Mouse (Mus musculus): Measurements from ENCODE around the gene Olfr1509.
"Not testable (repeated sequence)": the region's sequence is repeated elsewhere in the genome, so short reads cannot be mapped to it uniquely, and the experiment has no call there.

Olfr1509 gene

DNA sequence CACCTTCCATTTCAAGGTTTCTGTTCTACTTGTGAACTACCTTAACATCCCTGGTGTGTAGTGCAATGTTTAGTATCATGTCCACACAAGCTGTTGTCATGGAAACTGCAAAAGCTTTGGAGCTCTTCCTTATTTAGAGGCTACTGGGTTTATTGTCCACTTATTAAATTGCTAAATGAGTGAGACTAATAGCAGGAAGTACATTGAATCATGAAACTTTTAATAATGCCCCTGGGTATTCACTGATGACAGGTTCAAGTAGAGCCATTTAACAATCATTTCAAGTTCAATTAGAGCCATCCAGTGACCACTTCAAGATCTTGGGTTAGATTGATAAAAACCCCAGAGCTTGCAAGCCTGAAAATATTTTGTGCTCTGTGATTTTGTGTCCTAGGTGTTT, at the start of gene Olfr1509:
Gene Olfr1509, plus strand, starts transcription at position 301 of the 400 bp plus-strand sequence.
- DNase-seq (ENCODE audit: low spot score in 2 of 2) = no peak

DNA sequence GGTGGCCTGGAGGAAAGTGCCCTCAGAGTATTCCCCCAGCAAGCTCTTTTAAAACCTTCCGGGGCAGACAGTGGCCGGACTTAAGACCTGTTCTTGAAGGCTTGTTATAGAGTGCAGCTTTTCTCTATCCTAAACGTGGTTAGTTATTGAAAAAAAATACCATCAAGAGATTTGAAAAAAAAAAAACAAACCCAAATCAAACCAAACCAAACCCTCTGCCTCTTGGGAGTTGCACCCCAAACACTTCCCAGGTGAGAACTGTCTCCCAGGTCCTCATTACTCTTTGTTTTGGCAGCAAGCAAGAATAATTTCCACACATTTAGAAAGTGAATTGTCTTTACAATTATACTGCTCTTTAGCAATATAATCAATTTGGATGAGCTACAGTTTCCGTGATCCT, 45.5 kb upstream of the Olfr1509 start, which contains the start of gene Olfr1511:
Gene Olfr1511, minus strand, starts transcription at position 101 of the 400 bp plus-strand sequence.
- no peak for DNase-seq (ENCODE audit: low spot score in 2 of 2)

DNA sequence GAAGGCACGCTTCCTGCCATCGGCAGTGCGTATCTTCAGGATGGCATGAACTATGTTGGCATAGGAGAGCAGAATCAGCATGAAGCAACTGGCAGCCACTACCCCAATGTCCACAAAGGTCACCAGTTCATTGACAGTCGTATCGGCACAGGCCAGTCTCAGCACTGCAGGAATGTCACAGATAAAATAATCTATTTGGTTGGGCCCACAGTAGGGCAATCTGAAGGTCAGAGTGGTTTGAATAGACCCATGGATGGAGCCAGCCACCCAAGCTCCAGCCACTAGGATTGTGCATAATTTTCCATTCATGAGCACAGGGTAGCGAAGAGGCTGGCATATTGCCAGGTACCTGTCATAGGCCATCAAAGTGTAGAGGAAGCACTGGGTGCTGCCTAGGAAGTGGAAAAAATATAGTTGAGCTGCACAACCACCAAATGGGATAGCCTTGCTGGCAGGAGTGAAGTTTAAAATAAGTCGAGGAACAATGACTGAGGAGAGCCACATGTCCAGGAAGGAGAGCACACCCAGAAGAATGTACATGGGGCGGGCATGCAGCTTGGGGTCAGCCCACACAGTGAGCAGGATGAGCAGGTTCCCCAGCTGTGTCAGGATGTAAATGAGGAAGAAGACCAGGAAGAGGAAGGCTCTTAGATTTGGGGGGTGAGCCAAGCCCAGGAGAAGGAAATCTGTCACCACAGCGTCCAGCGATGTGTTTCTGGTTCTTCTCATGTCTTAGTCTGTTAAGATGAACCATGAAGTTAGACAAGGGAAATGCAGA, 32.5 kb upstream of the Olfr1509 start:
- DNase-seq (ENCODE audit: low spot score in 2 of 2) = not testable (repeated sequence)

DNA sequence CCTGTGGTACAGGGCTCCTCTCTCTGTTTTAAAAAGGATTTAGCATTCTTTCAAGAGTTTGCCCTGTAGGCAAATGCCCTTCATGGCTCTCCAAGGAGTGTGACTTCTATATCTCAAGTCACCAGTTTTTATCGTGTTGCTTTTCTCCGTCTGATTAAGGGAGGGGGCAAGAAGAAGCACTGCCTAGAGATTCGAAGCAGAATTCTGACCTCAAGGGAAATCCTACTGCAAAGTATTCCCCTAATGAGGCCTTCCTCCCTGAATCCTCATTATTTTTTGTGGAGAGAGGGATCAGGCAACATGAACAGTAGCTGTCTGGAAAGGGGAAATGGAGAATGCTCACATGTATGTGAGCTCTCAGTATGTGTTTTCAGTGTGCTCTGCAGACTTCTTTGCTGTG, 28.5 kb upstream of the Olfr1509 start, which contains the start of gene Olfr1510:
Gene Olfr1510, minus strand, starts transcription at position 101 of the 400 bp plus-strand sequence.
- no peak for DNase-seq (ENCODE audit: low spot score in 2 of 2)

DNA sequence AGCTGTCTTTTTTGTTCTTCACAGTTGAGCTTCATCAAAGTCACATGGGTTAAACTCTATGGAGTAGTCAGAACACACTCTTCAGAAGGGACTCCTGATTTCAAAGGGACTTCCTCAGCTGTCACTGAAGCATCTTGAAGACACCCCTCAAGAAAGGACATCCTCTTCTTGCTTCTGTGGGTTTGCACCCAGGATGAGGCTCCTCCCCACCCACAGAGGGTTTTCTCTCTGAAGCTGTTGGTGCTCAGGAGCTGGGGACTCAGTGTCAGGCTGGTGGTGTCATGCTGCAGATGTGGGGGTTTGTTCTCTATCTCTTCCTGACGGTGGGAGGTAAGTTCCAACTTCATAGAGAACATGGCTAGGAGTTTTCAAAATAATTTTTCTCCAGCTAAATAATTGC, 15.1 kb upstream of the Olfr1509 start:
- DNase-seq (ENCODE audit: low spot score in 2 of 2) = no peak

DNA sequence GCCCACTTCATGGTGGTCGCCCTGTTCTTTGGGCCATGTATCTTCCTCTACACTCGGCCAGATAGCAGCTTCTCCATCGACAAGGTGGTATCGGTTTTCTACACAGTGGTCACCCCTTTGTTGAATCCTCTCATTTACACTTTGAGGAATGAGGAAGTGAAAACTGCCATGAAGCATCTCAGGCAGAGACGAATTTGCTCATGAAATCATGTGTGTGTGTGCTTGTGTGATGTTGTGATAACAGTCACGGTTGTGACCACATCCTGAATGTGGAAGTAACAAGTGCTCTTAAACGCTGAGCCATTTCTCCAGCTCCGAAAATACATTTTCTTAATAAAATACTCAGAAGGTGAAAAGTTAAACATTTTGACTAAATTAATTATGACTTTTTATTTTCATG, 8.3 kb downstream of the Olfr1509 start:
- no peak for DNase-seq (ENCODE audit: low spot score in 2 of 2)

DNA sequence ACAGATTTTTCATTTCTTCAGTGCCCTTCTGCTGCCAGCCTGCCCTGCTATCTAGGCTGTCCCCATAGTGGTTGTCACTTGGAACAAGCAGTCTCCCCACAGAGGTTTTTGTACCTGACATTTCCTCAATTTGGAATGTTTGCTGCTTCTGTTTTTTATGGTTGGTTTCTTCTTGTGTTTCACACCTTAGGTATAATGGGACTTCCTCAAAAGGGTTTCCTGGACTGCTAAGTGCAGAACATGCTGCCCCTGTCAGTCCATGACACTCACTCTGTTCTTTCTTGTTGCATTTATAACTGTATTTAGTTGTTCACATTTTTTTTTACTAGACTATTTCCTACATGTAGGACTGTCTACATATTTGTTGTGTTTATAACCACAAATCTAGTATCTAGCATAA, 19.1 kb downstream of the Olfr1509 start:
- DNase-seq (ENCODE audit: low spot score in 2 of 2) = no peak

DNA sequence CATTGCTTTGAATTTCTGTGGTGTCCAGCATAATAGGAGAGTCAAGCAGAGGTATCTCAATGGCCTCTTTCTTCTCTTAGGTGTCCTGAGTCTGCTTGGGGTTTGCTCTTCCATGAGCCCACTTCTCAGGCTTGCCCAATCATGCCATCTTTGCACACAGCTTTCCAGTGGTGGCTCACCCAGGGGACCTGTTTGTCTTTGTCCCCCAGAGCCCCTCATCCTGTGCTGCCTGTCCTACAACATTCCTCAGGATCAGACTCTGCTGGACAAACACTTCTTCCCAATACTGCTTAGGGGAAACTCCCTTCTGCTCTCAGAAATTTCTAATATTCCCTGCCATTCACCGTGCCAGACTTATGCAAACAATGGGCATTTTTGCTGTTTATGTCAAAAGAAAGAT, 22.9 kb downstream of the Olfr1509 start:
- no peak for DNase-seq (ENCODE audit: low spot score in 2 of 2)

DNA sequence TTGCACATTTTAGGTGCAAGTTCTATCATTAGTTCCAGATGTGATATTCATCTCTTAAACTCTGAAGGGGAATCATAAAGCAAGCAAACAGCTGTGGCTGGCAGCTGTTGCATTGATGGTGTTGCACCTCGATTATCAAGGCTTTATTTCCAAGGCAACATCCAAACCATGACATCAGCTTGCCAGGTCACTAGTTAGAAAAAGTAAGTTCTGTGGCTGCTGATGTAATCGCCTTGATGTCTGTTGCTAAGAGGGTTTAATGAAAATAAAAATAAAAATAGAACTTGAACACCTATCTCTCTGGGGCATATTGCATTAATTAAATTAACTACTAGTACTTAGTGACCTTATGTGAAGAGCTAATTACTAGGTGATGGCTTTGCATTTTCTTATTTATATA, 24.6 kb downstream of the Olfr1509 start, which contains the start of gene Olfr1508:
Gene Olfr1508, minus strand, starts transcription at position 101 of the 400 bp plus-strand sequence.
- no peak for DNase-seq (ENCODE audit: low spot score in 2 of 2)

DNA sequence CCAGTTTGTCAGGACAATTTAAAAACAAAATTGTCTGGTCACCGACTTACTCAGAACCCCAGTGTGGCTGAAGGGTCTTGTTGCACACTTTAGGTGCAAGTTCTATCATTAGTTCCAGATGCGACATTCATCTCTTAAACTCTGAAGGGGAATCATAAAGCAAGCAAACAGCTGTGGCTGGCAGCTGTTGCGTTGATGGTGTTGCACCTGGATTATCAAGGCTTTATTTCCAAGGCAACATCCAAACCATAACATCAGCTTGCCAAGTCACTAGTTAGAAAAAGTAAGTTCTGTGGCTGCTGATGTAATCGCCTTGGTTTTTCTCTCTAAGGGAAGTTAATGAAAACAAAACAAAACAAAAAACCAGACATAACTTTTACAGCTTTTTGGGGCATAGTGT, 52.7 kb downstream of the Olfr1509 start, which contains the start of gene Olfr1507:
Gene Olfr1507, minus strand, starts transcription at position 234 of the 400 bp plus-strand sequence.
- no peak for DNase-seq (ENCODE audit: low spot score in 2 of 2)
